Mouse (Mus musculus) heart, adult 2 months (tissue): Measurements from ENCODE around the gene Inafm1. TPM values are rescaled to one million over a fixed set of nuclear protein-coding genes. Genes with fewer than 3 reads are reported as not detected.

Experiments
- DNase-seq, 2 experiments: peaks; one replicate each; pipeline ENCODE4 v3.0.0; 2021
- H3K27ac ChIP-seq: fragments of 200-600 bp; 2 replicates; pipeline ENCODE4 v1.8.1; 2022
- H3K27me3 ChIP-seq: fragments of 200-500 bp; 2 replicates; pipeline ENCODE4 v1.6.1; 2012; ENCODE audit warnings: mild to moderate bottlenecking, low read length, inconsistent platforms, mixed read lengths; ENCODE audit not compliant: control insufficient read depth, insufficient read depth
- H3K36me3 ChIP-seq: fragments of 200-500 bp; 2 replicates; pipeline ENCODE4 v1.6.1; 2012; ENCODE audit warnings: low read length, inconsistent platforms; ENCODE audit not compliant: control insufficient read depth, insufficient read depth
- H3K4me1 ChIP-seq: fragments of 200-500 bp; 2 replicates; pipeline ENCODE4 v1.6.1; 2011; ENCODE audit warnings: low read length; ENCODE audit not compliant: control insufficient read depth, insufficient read depth
- H3K4me3 ChIP-seq: fragments of 200-600 bp; 2 replicates; pipeline ENCODE4 v1.8.1; 2022
- H3K79me2 ChIP-seq: fragments of 200-500 bp; replicated peaks from 2 replicates; pipeline ENCODE4 v1.6.1; 2012; ENCODE audit warnings: mild to moderate bottlenecking, inconsistent platforms, low read length, moderate library complexity, mixed read lengths; ENCODE audit not compliant: control insufficient read depth, insufficient read depth
- H3K9ac ChIP-seq: fragments of 200-500 bp; 2 replicates; pipeline ENCODE4 v1.6.1; 2012; ENCODE audit warnings: low read depth, mild to moderate bottlenecking, control low read depth, inconsistent platforms, low read length, mixed read lengths
- CTCF ChIP-seq: fragments of 200-600 bp; IDR thresholded peaks from 2 replicates; pipeline ENCODE4 v1.8.1; 2022; ENCODE audit warnings: antibody characterized with exemption, mild to moderate bottlenecking, moderate library complexity
- EP300 ChIP-seq: fragments of 200-500 bp; IDR thresholded peaks from 2 replicates; pipeline ENCODE4 v1.6.1; 2011; ENCODE audit warnings: low read depth, low read length, control low read depth; ENCODE audit not compliant: insufficient read depth
- POLR2A ChIP-seq: fragments of 200-500 bp; IDR thresholded peaks from 2 replicates; pipeline ENCODE4 v1.6.1; 2011; ENCODE audit warnings: mild to moderate bottlenecking, low read depth, low read length, control low read depth; ENCODE audit not compliant: insufficient read depth
- WGBS: fragments of 180-500 bp; shearing (Covaris S2); methylation state at CpG from one replicate; pipeline ENCODE4 v1.1.7; 2018; 5-methylcytosine and 5-hydroxymethylcytosine counted together
- intact Hi-C: fragments of 180-260 bp; cut with DNase I; formaldehyde crosslinking; loops from one replicate; pipeline ENCODE4 v1.15.1; 2025
- polyA plus RNA-seq: library from polyadenylated mRNA; depleted of rRNA; stranded (reverse); fragments of >200 nt; gene quantifications from 2 replicates; pipeline ENCODE4 v1.2.3, GENCODE M21; 2012
- total RNA-seq, 2 experiments: library from RNA; stranded (reverse); gene quantifications; 2 replicates each; pipeline ENCODE4 v1.2.3; 2021

Gene Inafm1
- total and polyA plus RNA-seq, 3 experiments: 15.4 to 17.4 (median 16.3) TPM

DNA sequence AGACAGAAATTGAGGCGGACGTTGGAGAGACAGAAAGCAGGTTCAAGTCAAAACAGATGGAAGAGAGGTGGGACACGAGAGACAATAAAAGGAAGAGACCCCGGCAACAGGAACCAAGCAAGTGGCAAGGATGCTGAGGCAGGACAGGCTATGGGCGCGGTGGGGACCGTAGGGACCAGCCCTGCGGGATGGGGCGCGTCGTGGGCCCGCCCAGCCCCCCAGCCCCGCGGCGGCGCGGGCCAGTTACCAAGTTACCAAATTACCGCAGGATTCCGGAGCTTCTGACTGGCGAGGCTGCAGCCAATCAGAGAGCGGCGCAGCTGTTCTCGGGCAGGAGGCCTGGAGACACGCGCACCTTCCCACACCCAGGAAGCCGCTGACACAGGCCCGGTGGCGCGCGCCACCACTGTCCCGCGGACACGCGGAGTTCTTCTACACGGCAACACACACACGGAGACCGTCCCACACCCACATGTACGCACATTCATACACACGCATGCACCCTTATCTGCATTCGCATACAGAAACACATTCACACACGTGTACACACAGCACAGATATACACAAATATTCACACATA lies 22.0 kb upstream of the Inafm1 start:
- H3K79me2 ChIP-seq: no peaks in the 10 kb centered on the region
- H3K27me3 ChIP-seq: no peaks in the 10 kb centered on the region
- H3K9ac ChIP-seq: peak overlapping the region; percentile 47
- H3K4me3 ChIP-seq: peak overlapping the region; percentile 65
- H3K36me3 ChIP-seq: no peaks in the 10 kb centered on the region
- peak; percentile 87 to 92 for DNase-seq
- peak overlapping the region; percentile 91 for H3K27ac ChIP-seq
- intact Hi-C loops: loop anchor here (2.0 to 10.0 kb wide), 3 partner anchors 77 to 319 kb away; partner anchors contain the start of gene Arhgap35
- WGBS: under 1% methylated on average over 41 of the region's 41 CpGs
- TF ChIP-seq EP300: 0 out of 2 replicates have a peak, but pooled peaks have one; percentile 27
- TF ChIP-seq POLR2A: 0 out of 2 replicates have a peak, but pooled peaks have one; percentile 46
- TF ChIP-seq CTCF: no peak
- H3K4me1 ChIP-seq: peaks cover 12% of the 10 kb centered on the region

DNA sequence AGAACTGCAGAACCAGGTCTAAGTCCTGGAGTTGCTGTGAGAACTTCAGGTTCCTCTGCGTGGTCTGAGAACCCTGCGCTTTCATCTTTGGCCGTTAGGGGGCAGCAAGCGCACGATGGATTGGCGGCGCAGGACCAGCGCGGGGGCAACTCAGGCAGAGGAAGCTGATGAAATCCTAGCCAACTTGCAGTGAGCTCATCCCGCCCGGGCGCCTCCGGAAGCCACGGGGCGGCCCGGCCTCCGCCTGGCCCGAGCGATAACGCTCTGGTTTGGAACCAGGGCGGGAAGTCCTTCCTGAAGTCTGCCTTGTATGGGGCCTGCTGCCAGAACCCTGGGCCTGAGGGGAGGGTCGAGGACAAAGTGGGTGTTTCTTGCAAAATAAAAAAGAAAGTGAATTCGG lies 21.4 kb upstream of the Inafm1 start:
- TF ChIP-seq EP300: peak; percentile 98
- peak; percentile 76 for TF ChIP-seq CTCF
- peak; percentile 52 for TF ChIP-seq POLR2A
- Histone ChIP-seq H3K79me2 (no peaks in the 10 kb centered on the region), H3K36me3 (no peaks in the 10 kb centered on the region), H3K9ac (peak overlapping the region; percentile 47; the same call in 1 of the 2 replicates), H3K4me1 (peaks cover 12% of the 10 kb centered on the region), H3K27ac (peak overlapping the region; percentile 91), H3K27me3 (no peaks in the 10 kb centered on the region), H3K4me3 (peak overlapping the region; percentile 65)
- intact Hi-C loops: loop anchor here (1.0 to 10.0 kb wide), 6 partner anchors 19 to 320 kb away; partner anchors contain the start of gene Arhgap35
- peak; percentile 96 to 97 for DNase-seq
- WGBS: under 1% methylated on average over 23 of the region's 23 CpGs

DNA sequence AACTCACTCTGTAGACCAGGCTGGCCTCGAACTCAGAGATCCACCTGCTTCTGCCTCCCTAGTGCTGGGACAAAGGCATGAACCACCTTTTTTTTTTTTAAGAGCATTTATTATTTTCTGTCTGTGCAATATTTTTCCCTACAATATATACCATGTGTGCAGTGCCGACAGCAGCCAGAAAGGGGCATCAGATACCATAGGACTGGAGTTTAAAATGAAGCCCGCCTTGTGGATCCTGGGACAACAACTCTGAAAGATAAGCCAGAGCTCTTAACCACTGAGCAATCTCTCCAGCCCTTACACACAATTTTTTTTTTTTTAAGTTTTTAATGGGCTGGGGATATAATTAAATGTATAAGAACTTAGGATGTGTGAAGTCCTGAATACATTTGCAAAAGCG lies 20.9 kb upstream of the Inafm1 start:
- intact Hi-C loops: loop anchor here (1.0 to 10.0 kb wide), 6 partner anchors 20 to 320 kb away; partner anchors contain the start of gene Arhgap35
- TF ChIP-seq EP300 (no peak), CTCF (no peak)
- Histone ChIP-seq H3K4me3 (no peak overlapping the region; the same call in 1 of the 2 replicates), H3K36me3 (no peaks in the 10 kb centered on the region), H3K9ac (peak overlapping the region; percentile 45; the same call in 1 of the 2 replicates), H3K27ac (peak overlapping the region; percentile 91), H3K79me2 (no peaks in the 10 kb centered on the region), H3K4me1 (peaks cover 12% of the 10 kb centered on the region), H3K27me3 (no peaks in the 10 kb centered on the region)
- no peak for DNase-seq
- WGBS: 15% methylated on average over 4 of the region's 4 CpGs

DNA sequence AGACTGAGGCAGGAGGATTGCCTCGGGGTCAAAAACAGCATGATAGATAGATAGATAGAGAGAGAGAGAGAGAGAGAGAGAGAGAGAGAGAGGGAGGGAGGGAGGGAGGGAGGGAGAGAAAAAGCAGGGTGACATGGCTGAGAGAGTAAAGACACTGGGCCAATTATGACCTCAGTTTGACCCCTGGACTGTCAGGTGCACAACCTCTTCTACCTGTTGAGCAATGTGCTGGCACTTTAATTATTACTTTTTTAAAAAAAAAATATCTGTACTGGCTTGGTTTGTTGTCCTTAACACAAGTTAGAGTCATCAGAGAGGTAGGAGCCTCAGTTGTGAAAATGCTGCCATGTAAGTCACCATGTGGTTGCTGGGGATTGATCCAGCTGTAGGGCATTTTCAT lies 14.4 kb upstream of the Inafm1 start:
- no peak for DNase-seq
- intact Hi-C loops: loop anchor here (10.0 kb wide), 1 partner anchor 343 kb away; the partner anchor contains the start of gene Nop53
- TF ChIP-seq POLR2A: no peak
- TF ChIP-seq CTCF: no peak
- no peak for TF ChIP-seq EP300
- Histone ChIP-seq H3K4me1 (peaks cover 1% of the 10 kb centered on the region; the same call in 1 of the 2 replicates), H3K36me3 (no peaks in the 10 kb centered on the region), H3K4me3 (no peak overlapping the region), H3K9ac (no peak overlapping the region), H3K27me3 (no peaks in the 10 kb centered on the region), H3K79me2 (no peaks in the 10 kb centered on the region), H3K27ac (no peak overlapping the region)
- WGBS: 50% methylated on average over 1 of the region's 1 CpGs

DNA sequence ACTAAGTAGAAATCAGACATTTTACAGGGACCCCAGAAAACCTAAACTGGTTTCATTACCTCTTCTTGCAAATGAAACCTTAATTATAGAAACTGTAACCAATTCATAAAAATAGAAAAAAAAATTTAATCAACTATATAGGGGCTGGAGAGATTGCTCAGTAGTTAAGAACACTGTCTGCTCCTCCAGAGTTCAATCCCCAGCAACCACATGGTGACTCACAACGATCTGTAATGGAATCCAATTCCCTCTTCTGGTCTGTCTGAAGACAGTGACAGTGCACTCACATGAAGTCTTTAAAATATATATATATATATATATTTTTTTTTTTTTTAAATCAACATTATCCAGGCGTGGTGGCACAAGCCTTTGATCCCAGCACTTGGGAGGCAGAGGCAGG lies 13.6 kb upstream of the Inafm1 start:
- peak overlapping the region; percentile 99 for H3K27ac ChIP-seq
- no peak for TF ChIP-seq CTCF
- TF ChIP-seq POLR2A: no peak
- no peak for TF ChIP-seq EP300
- peak overlapping the region; percentile 64 for H3K9ac ChIP-seq
- H3K4me3 ChIP-seq: peak overlapping the region; percentile 84
- H3K36me3 ChIP-seq: no peaks in the 10 kb centered on the region
- DNase-seq: no peak
- peaks cover 1% of the 10 kb centered on the region; the same call in 1 of the 2 replicates for H3K4me1 ChIP-seq
- 66% methylated on average over 2 of the region's 2 CpGs for WGBS
- H3K27me3 ChIP-seq: no peaks in the 10 kb centered on the region
- H3K79me2 ChIP-seq: no peaks in the 10 kb centered on the region
- intact Hi-C loops: loop anchor here (10.0 kb wide), 1 partner anchor 342 kb away; the partner anchor contains the start of gene Nop53

DNA sequence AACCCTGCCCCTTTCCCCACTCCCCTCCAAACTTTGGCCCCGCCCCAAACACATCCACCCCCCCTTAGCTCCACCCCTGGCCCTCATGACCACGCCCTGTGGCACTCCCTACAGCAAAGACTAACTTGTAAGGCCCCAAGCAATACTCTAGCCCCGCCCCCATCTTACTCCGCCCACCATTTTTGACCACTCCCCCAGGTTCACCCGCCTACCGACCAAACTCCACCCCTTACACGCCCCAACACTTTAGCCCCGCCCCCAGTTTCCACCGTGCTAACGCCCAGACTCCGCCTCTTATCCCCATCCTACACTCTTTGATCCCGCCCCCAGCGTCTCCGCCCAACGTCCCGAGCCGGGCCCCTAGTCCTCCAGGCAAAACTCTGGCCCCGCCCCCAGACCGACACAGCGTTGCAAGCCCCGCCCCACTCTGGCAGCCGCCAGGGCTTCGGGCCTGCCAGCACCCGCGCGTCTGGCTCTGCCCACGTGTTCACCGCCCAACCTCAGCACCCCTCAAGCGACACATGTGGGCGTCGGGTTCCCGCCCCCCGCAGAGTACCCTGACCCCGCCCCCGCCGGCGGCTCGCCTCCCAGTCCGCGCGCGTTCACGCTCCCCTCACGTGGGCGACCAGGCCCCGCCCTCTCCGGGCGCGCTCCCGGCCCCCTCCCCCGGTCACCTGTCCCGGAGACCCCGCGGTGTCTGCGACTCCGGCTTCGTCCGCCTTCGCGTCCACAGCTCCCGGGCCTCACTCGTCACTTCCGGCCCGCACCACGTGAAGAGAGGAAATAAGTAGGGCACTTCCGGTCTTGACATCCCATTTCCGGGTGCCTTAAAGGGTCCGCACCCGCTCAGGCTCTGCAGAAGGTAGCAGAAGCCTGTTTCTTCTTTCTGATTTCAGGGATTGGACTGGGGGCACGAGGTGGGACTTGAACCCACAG lies 12.9 kb upstream of the Inafm1 start, which contains the start of gene Ccdc9:
Ccdc9 (minus strand) TSS at position 770 of the 936 bp plus-strand sequence.
- Histone ChIP-seq H3K27me3 (no peaks in the 10 kb centered on the region), H3K79me2 (no peaks in the 10 kb centered on the region), H3K27ac (peak within 1 kb of the TSS; percentile 99), H3K36me3 (no peaks in the 10 kb centered on the region), H3K4me1 (peaks cover 1% of the 10 kb centered on the region; the same call in 1 of the 2 replicates), H3K9ac (peak within 1 kb of the TSS; percentile 85), H3K4me3 (peak within 1 kb of the TSS; percentile 84)
- 1% methylated on average over 63 of the region's 70 CpGs for WGBS
- intact Hi-C loops: loop anchor here (10.0 kb wide), 1 partner anchor 341 kb away; the partner anchor contains the start of gene Nop53
- peak; percentile 99 to 100 for DNase-seq
- TF ChIP-seq CTCF (no peak), POLR2A (peak; percentile 54; the same call in 1 of the 2 replicates), EP300 (peak; percentile 42; the same call in 1 of the 2 replicates)
